In the genomic region with DNA sequence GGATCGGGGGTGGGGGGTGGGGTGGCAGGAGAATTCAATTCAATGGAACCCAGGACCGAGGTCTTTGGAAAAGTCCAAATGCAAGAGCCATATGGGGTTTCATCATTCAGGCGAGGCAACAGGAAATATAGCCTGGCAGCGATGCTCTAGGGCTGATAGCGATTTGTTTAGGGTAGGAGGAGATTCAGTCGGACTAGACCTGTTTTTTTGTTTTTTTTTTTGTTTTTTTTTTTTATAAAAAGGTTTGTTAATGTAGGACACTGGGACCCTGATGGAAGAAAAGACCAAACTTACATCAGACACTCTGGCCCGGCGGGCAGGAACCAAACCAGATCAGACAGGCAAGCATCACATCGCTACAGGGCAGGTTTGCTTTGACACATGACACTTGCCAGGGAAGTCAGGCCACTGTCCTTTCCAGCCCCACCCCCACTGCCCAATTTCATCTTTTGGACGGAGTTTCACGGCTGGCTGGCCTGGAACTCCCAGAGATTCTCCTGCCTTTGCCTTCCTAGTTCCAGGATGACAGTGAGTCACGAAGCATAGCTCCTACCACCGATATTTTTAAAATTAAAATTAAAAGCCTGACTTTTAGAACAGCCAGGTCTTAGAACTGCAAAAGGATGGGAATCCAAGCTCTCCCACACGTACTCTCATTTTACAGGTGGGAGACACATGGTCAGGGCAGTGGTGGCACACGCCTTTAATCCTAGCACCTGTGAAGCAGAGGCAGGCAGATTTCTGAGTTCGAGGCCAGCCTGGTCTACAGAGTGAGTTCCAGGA, we compare ENCODE assay signal across 8 mouse cellular contexts. TPM values are rescaled to one million over a fixed set of nuclear protein-coding genes. Genes with fewer than 3 reads are reported as not detected.
DNase-seq lines count a peak whose midpoint lies in the region; ATAC-seq and TF ChIP-seq lines count a peak whose summit lies in the region.

No protein-coding gene starts in this region.

- H3K9ac ChIP-seq in liver, adult 2 months (ENCODE audit: low read depth, low read length), result no peak overlapping the region; the same call in 1 of the 2 replicates
- H3K9ac ChIP-seq in heart, embryonic 11.5 days (ENCODE audit: low read depth, low read length), result peak overlapping the region; percentile 80
- peak overlapping the region; percentile 95 for H3K9ac ChIP-seq in neural tube, embryonic 12.5 days

- H3K79me2 ChIP-seq in liver, adult 2 months (ENCODE audit: control insufficient read depth, insufficient read depth, low read length), result no peaks in the 10 kb centered on the region

- DNase-seq in liver, adult 2 months (ENCODE audit: extremely low read depth, low read depth, low spot score), result peak; percentile 82
- DNase-seq in liver, result no peak
- DNase-seq in cerebellum, adult 2 months, result peak; percentile 59 to 65
- peak; percentile 50 for DNase-seq in limb, embryonic 10.5 days (ENCODE audit: low spot score)
- DNase-seq in layer of hippocampus, postnatal 10 days (ENCODE audit: low spot score in 2 of 2), result no peak
- no peak for DNase-seq in ovary, adult 18-20 months (ENCODE audit: low spot score)

- 25% methylated on average over 16 of the region's 16 CpGs for WGBS in liver, adult 2 months
- WGBS in cerebellum, adult 2 months, result 19% methylated on average over 16 of the region's 16 CpGs
- 18% methylated on average over 16 of the region's 16 CpGs for WGBS in heart, embryonic 11.5 days (ENCODE audit: insufficient replicate concordance)
- 17% methylated on average over 16 of the region's 16 CpGs for whole genome bisulfite sequencing in limb, embryonic 10.5 days
- 17% methylated on average over 16 of the region's 16 CpGs for WGBS in neural tube, embryonic 12.5 days

- no peak for TF ChIP-seq POLR2A in liver, adult 2 months (IDR thresholded peaks at IDR 0.05; ENCODE audit: extremely low read depth, insufficient read depth, low read length)
- no peak for TF ChIP-seq POLR2A in cerebellum, adult 2 months (IDR thresholded peaks at IDR 0.05; ENCODE audit: borderline replicate concordance, insufficient read depth, low read length)

- H3K27me3 ChIP-seq in liver, adult 2 months (ENCODE audit: control insufficient read depth, insufficient read depth, low read length), result no peaks in the 10 kb centered on the region
- no peaks in the 10 kb centered on the region for H3K27me3 ChIP-seq in cerebellum, adult 2 months (ENCODE audit: control insufficient read depth, insufficient read depth, low read length)
- peaks cover 14% of the 10 kb centered on the region for H3K27me3 ChIP-seq in heart, embryonic 11.5 days (ENCODE audit: control insufficient read depth, insufficient read depth, low read length)
- peaks cover 21% of the 10 kb centered on the region for H3K27me3 ChIP-seq in limb, embryonic 10.5 days (ENCODE audit: low read depth, poor library complexity, severe bottlenecking)
- H3K27me3 ChIP-seq in neural tube, embryonic 12.5 days (replicated peaks), result no peaks in the 10 kb centered on the region

- no peak overlapping the region for H3K27ac ChIP-seq in liver, adult 2 months (replicated peaks; ENCODE audit: insufficient read depth, low read depth, low read length)
- H3K27ac ChIP-seq in cerebellum, adult 2 months (ENCODE audit: insufficient read depth, low read length), result peak overlapping the region; percentile 100; the same call in 1 of the 2 replicates
- H3K27ac ChIP-seq in heart, embryonic 11.5 days (ENCODE audit: low read depth, low read length), result peak overlapping the region; percentile 81; the same call in 1 of the 2 replicates
- H3K27ac ChIP-seq in limb, embryonic 10.5 days, result peak overlapping the region; percentile 95
- H3K27ac ChIP-seq in neural tube, embryonic 12.5 days, result peak overlapping the region; percentile 84

- H3K36me3 ChIP-seq in liver, adult 2 months (ENCODE audit: control insufficient read depth, insufficient read depth, low read length), result no peaks in the 10 kb centered on the region
- no peaks in the 10 kb centered on the region for H3K36me3 ChIP-seq in heart, embryonic 11.5 days (ENCODE audit: control insufficient read depth, insufficient read depth, low read length)
- peaks cover 17% of the 10 kb centered on the region for H3K36me3 ChIP-seq in limb, embryonic 10.5 days
- H3K36me3 ChIP-seq in neural tube, embryonic 12.5 days, result peaks cover 3% of the 10 kb centered on the region; the same call in 1 of the 2 replicates

- TF ChIP-seq CTCF in liver, adult 2 months (IDR thresholded peaks at IDR 0.05; ENCODE audit: low read depth, low read length), result no peak
- TF ChIP-seq CTCF in cerebellum, adult 2 months (IDR thresholded peaks at IDR 0.05; ENCODE audit: borderline replicate concordance, insufficient read depth, low read depth, low read length), result no peak

- peak overlapping the region; percentile 65; the same call in 1 of the 2 replicates for H3K4me3 ChIP-seq in liver, adult 2 months (ENCODE audit: insufficient read depth, low read depth, low read length)
- peak overlapping the region; percentile 76 for H3K4me3 ChIP-seq in cerebellum, adult 2 months (replicated peaks; ENCODE audit: insufficient read depth, low read depth, low read length)
- peak overlapping the region; percentile 91 for H3K4me3 ChIP-seq in heart, embryonic 11.5 days (ENCODE audit: low read depth, low read length)
- H3K4me3 ChIP-seq in limb, embryonic 10.5 days, result peak overlapping the region; percentile 73
- peak overlapping the region; percentile 91 for H3K4me3 ChIP-seq in neural tube, embryonic 12.5 days

- peak overlapping the region; percentile 97 for H3K4me2 ChIP-seq in heart, embryonic 11.5 days
- H3K4me2 ChIP-seq in neural tube, embryonic 12.5 days (replicated peaks), result peak overlapping the region; percentile 90

- H3K9me3 ChIP-seq in heart, embryonic 11.5 days (replicated peaks; ENCODE audit: control insufficient read depth, low read length), result no peaks in the 10 kb centered on the region
- H3K9me3 ChIP-seq in limb, embryonic 10.5 days (replicated peaks), result no peaks in the 10 kb centered on the region
- no peaks in the 10 kb centered on the region for H3K9me3 ChIP-seq in neural tube, embryonic 12.5 days

- peaks cover 12% of the 10 kb centered on the region for H3K4me1 ChIP-seq in liver, adult 2 months (ENCODE audit: control insufficient read depth, insufficient read depth, low read length)
- peaks cover 9% of the 10 kb centered on the region for H3K4me1 ChIP-seq in cerebellum, adult 2 months (ENCODE audit: control insufficient read depth, insufficient read depth, low read length)
- H3K4me1 ChIP-seq in heart, embryonic 11.5 days (ENCODE audit: control insufficient read depth, insufficient read depth, low read length), result peaks cover 37% of the 10 kb centered on the region
- H3K4me1 ChIP-seq in limb, embryonic 10.5 days, result peaks cover 55% of the 10 kb centered on the region
- peaks cover 42% of the 10 kb centered on the region for H3K4me1 ChIP-seq in neural tube, embryonic 12.5 days

- no peak for ATAC-seq in heart, embryonic 11.5 days (replicated peaks; ENCODE audit: insufficient number of reproducible peaks, low FRiP score, low TSS enrichment)
- no peak for ATAC-seq in neural tube, embryonic 12.5 days (ENCODE audit: low FRiP score, low read depth)

RNA-seq across cellular contexts. Expression of gene Ddit4, which starts 1.3 kb away (rescaled TPM):
- 5.2 and 8.8 TPM in 2 replicates for total RNA-seq in liver, adult 2 months (2014; rRNA removed)
- 13.6 and 16.4 TPM in 2 replicates for polyA plus RNA-seq in liver, adult 2 months (2012; rRNA removed)
- polyA plus RNA-seq in cerebellum, adult 2 months (2012; rRNA removed), result 48.3 and 53.9 TPM in 2 replicates
- polyA plus RNA-seq in heart, embryonic 11.5 days (2014; fragmentation: Nextera tagmentation; extraction: Ambion mirVana), result 1.9 and 3.4 TPM in 2 replicates
- polyA plus RNA-seq in limb, embryonic 10.5 days (2016; fragmentation: Nextera tagmentation; extraction: Ambion mirVana), result 30.3 and 58.7 TPM in 2 replicates
- polyA plus RNA-seq in neural tube, embryonic 12.5 days (2016; fragmentation: Nextera tagmentation; extraction: Ambion mirVana), result 75.7 and 78.9 TPM in 2 replicates
- total RNA-seq in layer of hippocampus, postnatal 10 days (2021), result 10 to 100 TPM; 73.6 to 94.2 TPM

RNA-seq across cellular contexts. Expression of gene Ascc1, which starts 49.6 kb away (rescaled TPM):
- 8.5 and 10.8 TPM in 2 replicates for total RNA-seq in liver, adult 2 months (2014; rRNA removed)
- 12.9 and 15.6 TPM in 2 replicates for polyA plus RNA-seq in liver, adult 2 months (2012; rRNA removed)
- polyA plus RNA-seq in cerebellum, adult 2 months (2012; rRNA removed), result 25.4 and 28.8 TPM in 2 replicates
- polyA plus RNA-seq in heart, embryonic 11.5 days (2014; fragmentation: Nextera tagmentation; extraction: Ambion mirVana), result 34.5 and 36.2 TPM in 2 replicates
- 32.1 and 36.5 TPM in 2 replicates for polyA plus RNA-seq in limb, embryonic 10.5 days (2016; fragmentation: Nextera tagmentation; extraction: Ambion mirVana)
- polyA plus RNA-seq in neural tube, embryonic 12.5 days (2016; fragmentation: Nextera tagmentation; extraction: Ambion mirVana), result 36.8 and 37.0 TPM in 2 replicates
- total RNA-seq in layer of hippocampus, postnatal 10 days (2021), result 10 to 100 TPM; 19.2 to 19.9 TPM

RNA-seq across cellular contexts. Expression of gene Anapc16, which starts 50.0 kb away (rescaled TPM):
- 22.8 and 28.1 TPM in 2 replicates for total RNA-seq in liver, adult 2 months (2014; rRNA removed)
- 48.9 and 50.4 TPM in 2 replicates for polyA plus RNA-seq in liver, adult 2 months (2012; rRNA removed)
- polyA plus RNA-seq in cerebellum, adult 2 months (2012; rRNA removed), result 93.2 and 95.5 TPM in 2 replicates
- 70.6 and 84.1 TPM in 2 replicates for polyA plus RNA-seq in heart, embryonic 11.5 days (2014; fragmentation: Nextera tagmentation; extraction: Ambion mirVana)
- 103 and 111 TPM in 2 replicates for polyA plus RNA-seq in limb, embryonic 10.5 days (2016; fragmentation: Nextera tagmentation; extraction: Ambion mirVana)
- polyA plus RNA-seq in neural tube, embryonic 12.5 days (2016; fragmentation: Nextera tagmentation; extraction: Ambion mirVana), result 116 and 122 TPM in 2 replicates
- 10 to 100 TPM; 66.0 to 72.3 TPM for total RNA-seq in layer of hippocampus, postnatal 10 days (2021)

Comparison
In these comparisons a context has a peak if more than half of its experiments do, and no peak if none do; other contexts are left out.
1. DNase-seq: peak in liver, adult 2 months (single experiment), cerebellum, adult 2 months (2 of 2) and limb, embryonic 10.5 days (single experiment); none in liver (single experiment), layer of hippocampus, postnatal 10 days (0 of 2) and ovary, adult 18-20 months (single experiment).
2. Peak in every context shown above with its lines, with median percentiles within 50 percentile points of each other: H3K4me3 ChIP-seq.